Mouse (Mus musculus) bone marrow, adult 2 months (tissue): ENCODE measurements at regions not wholly inside any gene's neighbourhood (a gene's known extent, or its start where the extent isn't known, plus 50 kb on each side); places are given as distances from the start of the nearest gene placed in this dataset.

Experiments used
- CTCF ChIP-seq: fragments of 200-500 bp; IDR thresholded peaks from 2 replicates; pipeline ENCODE4 v1.5.1; 2011; ENCODE audit warnings: low read length, control low read depth; ENCODE audit not compliant: control insufficient read depth, insufficient read depth
- POLR2A ChIP-seq: fragments of 200-500 bp; IDR thresholded peaks from 2 replicates; pipeline ENCODE4 v1.6.1; 2011; ENCODE audit warnings: low read depth, mild to moderate bottlenecking, control low read depth, low read length, borderline replicate concordance; ENCODE audit not compliant: control insufficient read depth

DNA sequence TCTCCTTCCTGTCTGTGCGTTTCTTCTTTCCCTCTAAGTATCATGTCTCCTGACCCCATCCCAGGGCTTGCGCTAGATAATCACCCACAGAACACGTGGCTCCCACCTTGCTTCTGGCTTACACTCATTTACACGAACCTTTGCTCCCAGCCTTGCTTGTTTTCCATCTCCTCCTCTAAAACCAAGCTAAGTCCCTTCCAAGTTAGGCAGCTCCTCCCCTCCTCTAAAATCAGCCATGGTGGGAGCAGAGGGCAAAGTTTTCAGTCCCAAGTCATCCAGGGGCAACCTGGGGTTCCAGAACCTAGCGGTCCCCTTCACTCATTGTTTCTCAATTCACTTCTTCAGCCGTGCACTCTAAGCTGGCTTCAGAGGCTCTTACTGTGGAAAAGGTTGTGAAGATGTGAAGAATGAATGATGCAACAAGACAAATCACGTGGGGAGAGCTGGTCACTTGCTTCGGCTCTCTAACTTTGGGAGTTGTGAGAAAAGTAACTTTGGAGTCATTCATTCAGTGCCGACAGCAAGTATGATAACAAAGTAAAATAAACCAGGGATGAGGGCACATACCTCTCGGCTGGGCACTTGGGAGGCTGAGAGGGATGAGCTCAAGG lies 179.9 kb upstream of the Rreb1 start:
- TF ChIP-seq CTCF (no peak), POLR2A (no peak)
